In genomic region chr15:89211716-89212461, GRCm38 (mm10) we compare ENCODE assay signal across 8 mouse cellular contexts. TPM values are rescaled to one million over a fixed set of nuclear protein-coding genes. Genes with fewer than 3 reads are reported as not detected.
DNase-seq lines count a peak whose midpoint lies in the region; ATAC-seq lines count a peak whose summit lies in the region.

No protein-coding gene starts in this region.

- ATAC-seq in CD4-positive, CD25-positive, alpha-beta regulatory T cell, adult 4 months = peak; percentile 19
- ATAC-seq in common myeloid progenitor, adult 5-6 weeks (replicated peaks; ENCODE audit: low read depth, poor library complexity, severe bottlenecking) = 0 out of 2 replicates have a peak, but pooled peaks have one; percentile 16
- ATAC-seq in heart, embryonic 14.5 days (ENCODE audit: insufficient number of reproducible peaks, insufficient read depth, low FRiP score, low read depth) = peak; percentile 58

- H3K9ac ChIP-seq in heart, embryonic 14.5 days (ENCODE audit: low read length) = peak overlapping the region; percentile 97

- H3K36me3 ChIP-seq in heart, embryonic 14.5 days (ENCODE audit: control insufficient read depth, insufficient read depth, low read length) = peaks cover 11% of the 10 kb centered on the region
- H3K36me3 ChIP-seq in limb, embryonic 10.5 days = peaks cover 17% of the 10 kb centered on the region
- H3K36me3 ChIP-seq in midbrain, embryonic 10.5 days = peaks cover 16% of the 10 kb centered on the region

- H3K4me2 ChIP-seq in heart, embryonic 14.5 days (ENCODE audit: low read length) = peak overlapping the region; percentile 88

- WGBS in heart, embryonic 14.5 days = 1% methylated on average over 28 of the region's 35 CpGs
- WGBS in limb, embryonic 10.5 days = 3% methylated on average over 35 of the region's 35 CpGs
- 1% methylated on average over 35 of the region's 35 CpGs for WGBS in midbrain, embryonic 10.5 days

- DNase-seq in embryo, embryonic 10.5 days (ENCODE audit: low spot score) = peak; percentile 50
- DNase-seq in embryo, embryonic 9.5 days (ENCODE audit: extremely low spot score) = no peak
- no peak for DNase-seq in limb, embryonic 10.5 days (ENCODE audit: low spot score)
- DNase-seq in midbrain, embryonic 10.5 days (ENCODE audit: low spot score) = no peak
- DNase-seq in spleen, postnatal 36 days (ENCODE audit: low spot score in 2 of 2) = peak; percentile 17 to 32

- no peaks in the 10 kb centered on the region for H3K27me3 ChIP-seq in heart, embryonic 14.5 days (ENCODE audit: control insufficient read depth, insufficient read depth, low read length)
- H3K27me3 ChIP-seq in limb, embryonic 10.5 days (ENCODE audit: low read depth, poor library complexity, severe bottlenecking) = no peaks in the 10 kb centered on the region
- no peaks in the 10 kb centered on the region for H3K27me3 ChIP-seq in midbrain, embryonic 10.5 days (ENCODE audit: low read depth, poor library complexity, severe bottlenecking)

- peaks cover 11 to 27% of the 10 kb centered on the region in 2 experiments for H3K4me1 ChIP-seq in heart, embryonic 14.5 days (ENCODE audit: control insufficient read depth in 2 of 2, insufficient read depth in 2 of 2, low read length in 2 of 2)
- H3K4me1 ChIP-seq in limb, embryonic 10.5 days = peaks cover 19% of the 10 kb centered on the region
- H3K4me1 ChIP-seq in midbrain, embryonic 10.5 days = peaks cover 25% of the 10 kb centered on the region

- H3K4me3 ChIP-seq in heart, embryonic 14.5 days (ENCODE audit: control insufficient read depth in 1 of 2, insufficient read depth in 1 of 2, low read depth in 1 of 2, low read length in 2 of 2) = peak overlapping the region; percentile 71 to 99
- peak overlapping the region; percentile 93 for H3K4me3 ChIP-seq in limb, embryonic 10.5 days
- H3K4me3 ChIP-seq in midbrain, embryonic 10.5 days = peak overlapping the region; percentile 83

- H3K27ac ChIP-seq in heart, embryonic 14.5 days (replicated peaks in 1 of 2; ENCODE audit: control insufficient read depth in 1 of 2, insufficient read depth in 1 of 2, low read depth in 2 of 2, low read length in 2 of 2) = peak overlapping the region; percentile 71 to 92
- H3K27ac ChIP-seq in limb, embryonic 10.5 days = peak overlapping the region; percentile 97
- H3K27ac ChIP-seq in midbrain, embryonic 10.5 days (replicated peaks) = peak overlapping the region; percentile 98

- H3K9me3 ChIP-seq in heart, embryonic 14.5 days (ENCODE audit: control insufficient read depth, low read length) = no peaks in the 10 kb centered on the region
- no peaks in the 10 kb centered on the region for H3K9me3 ChIP-seq in limb, embryonic 10.5 days (replicated peaks)
- H3K9me3 ChIP-seq in midbrain, embryonic 10.5 days (replicated peaks) = 0 out of 2 replicates have a peak, but pooled peaks cover 4% of the 10 kb centered on the region

RNA-seq across cellular contexts. Expression of gene Ppp6r2, which starts 0.5 kb away (rescaled TPM):
- polyA plus RNA-seq in CD4-positive, CD25-positive, alpha-beta regulatory T cell, adult 4 months (2017; shearing (Covaris generic)) = 10 to 100 TPM; 25.3 to 28.0 TPM
- total RNA-seq in common myeloid progenitor, adult 5-6 weeks (2017) = 15.6 and 22.7 TPM in 2 replicates
- 21.9 and 22.9 TPM in 2 replicates for polyA plus RNA-seq in heart, embryonic 14.5 days (2014; fragmentation: Nextera tagmentation; extraction: Ambion mirVana)
- 15.4 and 21.2 TPM in 2 replicates for polyA plus RNA-seq in limb, embryonic 10.5 days (2016; fragmentation: Nextera tagmentation; extraction: Ambion mirVana)
- 25.4 and 41.8 TPM in 2 replicates for polyA plus RNA-seq in midbrain, embryonic 10.5 days (2016; fragmentation: Nextera tagmentation; extraction: Ambion mirVana)

RNA-seq across cellular contexts. Expression of gene Dennd6b, which starts 15.6 kb away (rescaled TPM):
- polyA plus RNA-seq in CD4-positive, CD25-positive, alpha-beta regulatory T cell, adult 4 months (2017; shearing (Covaris generic)) = 10 to 100 TPM; 13.5 to 18.4 TPM
- 1.6 and 2.3 TPM in 2 replicates for total RNA-seq in common myeloid progenitor, adult 5-6 weeks (2017)
- polyA plus RNA-seq in heart, embryonic 14.5 days (2014; fragmentation: Nextera tagmentation; extraction: Ambion mirVana) = 14.8 and 16.6 TPM in 2 replicates
- polyA plus RNA-seq in limb, embryonic 10.5 days (2016; fragmentation: Nextera tagmentation; extraction: Ambion mirVana) = 21.2 and 27.5 TPM in 2 replicates
- 27.7 and 37.3 TPM in 2 replicates for polyA plus RNA-seq in midbrain, embryonic 10.5 days (2016; fragmentation: Nextera tagmentation; extraction: Ambion mirVana)

RNA-seq across cellular contexts. Expression of gene Plxnb2, which starts 31.3 kb away (rescaled TPM):
- 1 to 10 TPM in 1 of 2 experiments, under 1 TPM in 1; 0.85 to 2.8 TPM for polyA plus RNA-seq in CD4-positive, CD25-positive, alpha-beta regulatory T cell, adult 4 months (2017; shearing (Covaris generic))
- total RNA-seq in common myeloid progenitor, adult 5-6 weeks (2017) = 20.2 and 29.2 TPM in 2 replicates
- polyA plus RNA-seq in heart, embryonic 14.5 days (2014; fragmentation: Nextera tagmentation; extraction: Ambion mirVana) = 87.4 and 99.3 TPM in 2 replicates
- polyA plus RNA-seq in limb, embryonic 10.5 days (2016; fragmentation: Nextera tagmentation; extraction: Ambion mirVana) = 147 and 162 TPM in 2 replicates
- polyA plus RNA-seq in midbrain, embryonic 10.5 days (2016; fragmentation: Nextera tagmentation; extraction: Ambion mirVana) = 130 and 144 TPM in 2 replicates

Comparison
In these comparisons a context has a peak if more than half of its experiments do, and no peak if none do; other contexts are left out.
1. DNase-seq: peak in embryo, embryonic 10.5 days (single experiment) and spleen, postnatal 36 days (2 of 2); none in embryo, embryonic 9.5 days (single experiment), limb, embryonic 10.5 days (single experiment) and midbrain, embryonic 10.5 days (single experiment).
2. RNA of gene Plxnb2, which starts 31.3 kb away (polyA plus RNA-seq): 147 to 162 TPM in limb, embryonic 10.5 days, 130 to 144 TPM in midbrain, embryonic 10.5 days and 87.4 to 99.3 TPM in heart, embryonic 14.5 days; 0.85 to 2.8 TPM in CD4-positive, CD25-positive, alpha-beta regulatory T cell, adult 4 months; every median in the first group is over 10 times any median in the second.
3. Peak in every context shown above with its lines, with median percentiles within 50 percentile points of each other: ATAC-seq, H3K27ac ChIP-seq and H3K4me3 ChIP-seq.